8 mouse cellular contexts compared by ENCODE assay signal in genomic region chr1:61771213-61771612, GRCm38 (mm10).
DNase-seq lines count a peak whose midpoint lies in the region; ATAC-seq and TF ChIP-seq lines count a peak whose summit lies in the region.

No protein-coding gene starts in this region.

- H3K79me3 ChIP-seq in C2C12 (ENCODE audit: low read depth): no peaks in the 10 kb centered on the region

- no peak overlapping the region for H3ac ChIP-seq in C2C12 (ENCODE audit: control insufficient read depth, insufficient read length, low read depth)

- no peak for DNase-seq in Patski (ENCODE audit: low read depth, low spot score)
- DNase-seq in cerebellum, postnatal 25 days: peak; percentile 53 to 74
- DNase-seq in gastrocnemius, postnatal 10 days: peak; percentile 64
- DNase-seq in kidney, adult 9 months: peak; percentile 79
- peak; percentile 6 for DNase-seq in ovary, postnatal 10 days (ENCODE audit: low spot score)
- DNase-seq in thymus, postnatal 36 days: peak; percentile 35 to 38

- H3K4me3 ChIP-seq in C2C12 (ENCODE audit: insufficient read depth, poor library complexity, severe bottlenecking): no peak overlapping the region
- H3K4me3 ChIP-seq in limb, embryonic 13.5 days: no peak overlapping the region

- no peaks in the 10 kb centered on the region for H3K9me3 ChIP-seq in limb, embryonic 13.5 days

- H3K27ac ChIP-seq in limb, embryonic 13.5 days: no peak overlapping the region

- CTCF ChIA-PET in Patski (lab: Charles Lee): interaction anchor here (0.7 to 1.2 kb wide), 3 partner anchors 12 to 473 kb away, joined by 3 read pairs; no protein-coding TSS in a partner anchor

- no peaks in the 10 kb centered on the region for H3K27me3 ChIP-seq in C2C12 (ENCODE audit: control insufficient read depth, insufficient read depth, insufficient read length)
- H3K27me3 ChIP-seq in Patski: no peaks in the 10 kb centered on the region
- no peaks in the 10 kb centered on the region for H3K27me3 ChIP-seq in limb, embryonic 13.5 days

- no peak for ATAC-seq in Patski
- ATAC-seq in limb, embryonic 13.5 days (ENCODE audit: low FRiP score, low read depth): 0 out of 2 replicates have a peak, but pooled peaks have one; percentile 51

- TF ChIP-seq CTCF in C2C12 (IDR thresholded peaks at IDR 0.05; ENCODE audit: control insufficient read depth, insufficient read depth, insufficient read length) (peak; percentile 37), Patski (IDR thresholded peaks at IDR 0.05) (peak; percentile 93)

- no peaks in the 10 kb centered on the region for H3K4me1 ChIP-seq in limb, embryonic 13.5 days

- POLR2A ChIA-PET in Patski (lab: Charles Lee): no interaction called here

- no peaks in the 10 kb centered on the region for H3K36me3 ChIP-seq in C2C12 (ENCODE audit: control insufficient read depth, insufficient read depth)
- H3K36me3 ChIP-seq in limb, embryonic 13.5 days: no peaks in the 10 kb centered on the region

- no peak overlapping the region for H3K9ac ChIP-seq in limb, embryonic 13.5 days

- no peak overlapping the region for H3K4me2 ChIP-seq in limb, embryonic 13.5 days (replicated peaks)

- in situ Hi-C loops in Patski (cut with MboI; ENCODE audit: low pct_unique_long_range_greater_than_20kb): loop anchor here (5.0 to 25.0 kb wide), 5 partner anchors 399 to 931 kb away; partner anchors contain the start of gene Nrp2

- no peaks in the 10 kb centered on the region for H3K79me2 ChIP-seq in C2C12 (ENCODE audit: control insufficient read depth, insufficient read depth)

TF ChIP-seq in C2C12, 6 proteins besides CTCF, POLR2A, EP300 and RAD21:
- TF ChIP-seq MYOD1 (IDR thresholded peaks at IDR 0.05; ENCODE audit: control insufficient read depth, insufficient read length, low read depth): no peak
- no peak for TF ChIP-seq FOSL1 (IDR thresholded peaks at IDR 0.05; ENCODE audit: insufficient read depth, low read length, poor library complexity, severe bottlenecking)
- TF ChIP-seq MAX (IDR thresholded peaks at IDR 0.05): no peak
- TF ChIP-seq MYOG (IDR thresholded peaks at IDR 0.05; ENCODE audit: control insufficient read depth, extremely low read depth, insufficient read length): no peak
- no peak for TF ChIP-seq CEBPB (IDR thresholded peaks at IDR 0.05; ENCODE audit: low read depth)
- TF ChIP-seq USF1 (IDR thresholded peaks at IDR 0.05; ENCODE audit: low read depth): no peak
